Mouse (Mus musculus) myocyte (in vitro differentiated cells): ENCODE data around the gene Islr.

Experiments
- CEBPB ChIP-seq: IDR thresholded peaks from 2 replicates; pipeline ENCODE4 v1.6.1; 2011; ENCODE audit warnings: mild to moderate bottlenecking, moderate library complexity; ENCODE audit not compliant: poor library complexity, insufficient read depth, severe bottlenecking
- E2F4 ChIP-seq: IDR thresholded peaks from one replicate; pipeline ENCODE4 v1.6.1; 2011; ENCODE audit warnings: mild to moderate bottlenecking, control low read depth, moderate library complexity; ENCODE audit not compliant: insufficient read depth
- MAX ChIP-seq: IDR thresholded peaks from one replicate; pipeline ENCODE4 v1.6.1; 2011; ENCODE audit warnings: low read depth, mild to moderate bottlenecking, control low read depth
- POLR2A ChIP-seq: IDR thresholded peaks from one replicate; pipeline ENCODE4 v1.6.1; 2011; ENCODE audit warnings: low read depth, mild to moderate bottlenecking, control low read depth, moderate library complexity; ENCODE audit not compliant: insufficient read length
- POLR2AphosphoS2 ChIP-seq: IDR thresholded peaks from one replicate; pipeline ENCODE4 v1.6.1; 2011; ENCODE audit warnings: low read depth, control low read depth; ENCODE audit not compliant: insufficient read length
- SRF ChIP-seq: IDR thresholded peaks from one replicate; pipeline ENCODE4 v1.6.1; 2011; ENCODE audit warnings: low read depth; ENCODE audit not compliant: control insufficient read depth, insufficient read length
- TCF12 ChIP-seq: IDR thresholded peaks from one replicate; pipeline ENCODE4 v1.6.1; 2011; ENCODE audit warnings: mild to moderate bottlenecking, control low read depth; ENCODE audit not compliant: poor library complexity, insufficient read depth, severe bottlenecking
- TCF3 ChIP-seq: IDR thresholded peaks from one replicate; pipeline ENCODE4 v1.6.1; 2011; ENCODE audit warnings: low read depth, control low read depth; ENCODE audit not compliant: insufficient read length
- USF1 ChIP-seq: IDR thresholded peaks from one replicate; pipeline ENCODE4 v1.6.1; 2011; ENCODE audit warnings: low read depth, mild to moderate bottlenecking, control low read depth, moderate library complexity

DNA sequence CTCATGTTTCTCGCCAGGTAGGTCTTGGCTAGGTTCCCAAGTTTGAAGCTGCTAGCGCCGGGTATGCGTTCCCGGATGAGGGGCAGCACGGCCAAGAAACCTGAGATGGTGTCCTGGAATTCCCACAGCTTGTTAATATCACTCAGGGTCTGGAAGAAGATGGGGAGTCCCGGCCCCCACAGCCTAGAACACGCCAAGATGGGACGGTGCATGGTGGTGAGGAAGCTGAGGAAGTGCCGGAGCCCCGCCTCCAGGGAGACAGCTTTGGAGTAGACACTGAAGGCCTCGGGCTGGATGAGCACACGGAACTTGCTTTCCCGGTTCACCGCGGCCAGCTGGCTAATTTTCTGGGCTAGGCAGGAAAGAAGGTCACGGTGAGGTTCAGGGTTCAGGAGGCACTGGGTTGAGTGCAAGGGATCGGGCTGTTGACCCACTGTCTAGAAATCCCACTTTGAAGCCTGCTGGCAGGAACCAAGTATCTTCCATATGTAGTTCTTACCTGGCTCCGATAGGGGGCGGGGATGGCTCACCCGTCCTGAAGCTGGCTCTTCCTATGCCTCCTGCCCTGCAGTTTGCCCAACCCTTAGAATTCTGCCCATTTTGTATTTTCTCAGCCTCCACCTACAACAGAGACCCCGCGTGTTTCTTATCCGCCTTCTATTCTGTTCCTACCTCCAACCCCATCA lies 16.3 kb upstream of the Islr start:
- TF ChIP-seq POLR2A, result no peak
- TF ChIP-seq POLR2AphosphoS2, result peak; percentile 16
- no peak for TF ChIP-seq SRF
- TF ChIP-seq USF1, result no peak
- TF ChIP-seq TCF12, result no peak
- TF ChIP-seq E2F4, result no peak
- no peak for TF ChIP-seq CEBPB
- TF ChIP-seq MAX, result no peak
- no peak for TF ChIP-seq TCF3
